Comparison of ENCODE assay signal across 9 mouse cellular contexts in genomic region chr3:51095847-51096447, GRCm38 (mm10).
DNase-seq lines count a peak whose midpoint lies in the region; ATAC-seq and TF ChIP-seq lines count a peak whose summit lies in the region.
"Had no signal": no experiment of that assay in that cellular context is flagged by ENCODE, and none has a peak within 500 bp of the region (broad histone marks: within the 10 kb centered on the region; RNA-seq: fewer than 3 reads in every experiment).

No protein-coding gene starts in this region.

- ATAC-seq in forebrain, embryonic 11.5 days (replicated peaks; ENCODE audit: low FRiP score), result peak; percentile 73; the same call in 1 of the 2 replicates
- peak; percentile 71 for ATAC-seq in midbrain, postnatal 0 days (ENCODE audit: low FRiP score)
- ATAC-seq in inflammation-experienced regulatory T-cells, adult 6 months, result no peak

- H3K4me3 ChIP-seq in forebrain, embryonic 11.5 days (ENCODE audit: low read depth, low read length), result no peak overlapping the region
- H3K4me3 ChIP-seq in midbrain, postnatal 0 days (ENCODE audit: low read depth, low read length), result no peak overlapping the region

- peaks cover 2% of the 10 kb centered on the region; the same call in 1 of the 2 replicates for H3K4me1 ChIP-seq in forebrain, embryonic 11.5 days (replicated peaks; ENCODE audit: control insufficient read depth, insufficient read depth, low read length)
- H3K4me1 ChIP-seq in midbrain, postnatal 0 days (ENCODE audit: insufficient read depth, low read length), result peaks cover 5% of the 10 kb centered on the region; the same call in 1 of the 2 replicates

- peak; percentile 34 for DNase-seq in cerebellum, adult 11-12 months
- DNase-seq in forebrain, embryonic 11.5 days (ENCODE audit: low spot score), result no peak
- DNase-seq in layer of hippocampus, adult 9-11 months, result peak; percentile 93
- DNase-seq in midbrain, postnatal 0 days (ENCODE audit: low spot score), result peak; percentile 68
- DNase-seq in adipocyte (ENCODE audit: low spot score), result no peak
- DNase-seq in gastrocnemius, postnatal 4 days (ENCODE audit: low spot score in 2 of 2), result no peak
- no peak for DNase-seq in spleen, adult 18-20 months

- no peak for TF ChIP-seq CTCF in midbrain, postnatal 0 days (IDR thresholded peaks at IDR 0.05)

- no peaks in the 10 kb centered on the region for H3K9me3 ChIP-seq in forebrain, embryonic 11.5 days (ENCODE audit: control insufficient read depth, low read length)
- H3K9me3 ChIP-seq in midbrain, postnatal 0 days (ENCODE audit: low read length), result no peaks in the 10 kb centered on the region

- H3K27ac ChIP-seq in forebrain, embryonic 11.5 days (ENCODE audit: low read depth, low read length), result peak overlapping the region; percentile 68
- peak overlapping the region; percentile 65 for H3K27ac ChIP-seq in midbrain, postnatal 0 days (ENCODE audit: low read depth, low read length)

- no peak overlapping the region for H3K9ac ChIP-seq in forebrain, embryonic 11.5 days (ENCODE audit: low read length)
- H3K9ac ChIP-seq in midbrain, postnatal 0 days (replicated peaks; ENCODE audit: low read length, poor library complexity, severe bottlenecking), result no peak overlapping the region

- H3K36me3 ChIP-seq in forebrain, embryonic 11.5 days (ENCODE audit: control insufficient read depth, insufficient read depth, low read length), result no peaks in the 10 kb centered on the region
- H3K36me3 ChIP-seq in midbrain, postnatal 0 days (ENCODE audit: insufficient read depth, low read length), result no peaks in the 10 kb centered on the region
- H3K36me3 ChIP-seq: G1E had no signal

- WGBS in forebrain, embryonic 11.5 days, result 41% methylated on average over 14 of the region's 14 CpGs
- WGBS in midbrain, postnatal 0 days, result 25% methylated on average over 14 of the region's 14 CpGs

- no peak overlapping the region for H3K4me2 ChIP-seq in forebrain, embryonic 11.5 days (ENCODE audit: low read depth, low read length, severe bottlenecking)
- peak overlapping the region; percentile 22; the same call in 1 of the 2 replicates for H3K4me2 ChIP-seq in midbrain, postnatal 0 days (ENCODE audit: low read depth, low read length, poor library complexity, severe bottlenecking)

- no peaks in the 10 kb centered on the region for H3K27me3 ChIP-seq in forebrain, embryonic 11.5 days (ENCODE audit: control insufficient read depth, insufficient read depth, low read length)
- no peaks in the 10 kb centered on the region for H3K27me3 ChIP-seq in midbrain, postnatal 0 days (ENCODE audit: insufficient read depth, low read length)

Comparison
In these comparisons a context has a peak if more than half of its experiments do, and no peak if none do; other contexts are left out.
1. DNase-seq: peak in cerebellum, adult 11-12 months (single experiment), layer of hippocampus, adult 9-11 months (single experiment) and midbrain, postnatal 0 days (single experiment); none in forebrain, embryonic 11.5 days (single experiment), adipocyte (single experiment), gastrocnemius, postnatal 4 days (0 of 2) and spleen, adult 18-20 months (0 of 2).